Mouse (Mus musculus): ENCODE measurements at regions not wholly inside any gene's neighbourhood (a gene's known extent, or its start where the extent isn't known, plus 50 kb on each side); places are given as distances from the start of the nearest gene placed in this dataset.
"Not testable (repeated sequence)": the region's sequence is repeated elsewhere in the genome, so short reads cannot be mapped to it uniquely, and the experiment has no call there.

GRCm38 (mm10) chr10:117449416-117450239 is 69.8 kb upstream of the Cpsf6 start:
- DNase-seq (ENCODE audit: low spot score in 2 of 2) = no peak

- not testable (repeated sequence) for DNase-seq (ENCODE audit: low spot score in 2 of 2)
Measured at GRCm38 (mm10) chr10:117448783-117449182, 69.0 kb upstream of the Cpsf6 start.

- DNase-seq (ENCODE audit: low spot score in 2 of 2) = no peak
Measured at GRCm38 (mm10) chr10:117447626-117448025, 67.8 kb upstream of the Cpsf6 start.

GRCm38 (mm10) chr10:117447206-117447605 is 67.4 kb upstream of the Cpsf6 start:
- no peak for DNase-seq (ENCODE audit: low spot score in 2 of 2)

- DNase-seq (ENCODE audit: low spot score in 2 of 2) = no peak
Measured at GRCm38 (mm10) chr10:117446776-117447175, 67.0 kb upstream of the Cpsf6 start.

GRCm38 (mm10) chr10:117445801-117446490 is 66.1 kb upstream of the Cpsf6 start:
- no peak for DNase-seq (ENCODE audit: low spot score in 2 of 2)

- DNase-seq (ENCODE audit: low spot score in 2 of 2) = no peak
Measured at GRCm38 (mm10) chr10:117445181-117445790, 65.5 kb upstream of the Cpsf6 start.

- no peak for DNase-seq (ENCODE audit: low spot score in 2 of 2)
Measured at GRCm38 (mm10) chr10:117444761-117445160, 64.9 kb upstream of the Cpsf6 start.

- DNase-seq (ENCODE audit: low spot score in 2 of 2) = no peak
Measured at GRCm38 (mm10) chr10:117443426-117444350, 63.9 kb upstream of the Cpsf6 start.

GRCm38 (mm10) chr10:117441979-117442803 is 62.4 kb upstream of the Cpsf6 start:
- no peak for DNase-seq (ENCODE audit: low spot score in 2 of 2)

GRCm38 (mm10) chr10:117441121-117441978 is 61.5 kb upstream of the Cpsf6 start:
- DNase-seq (ENCODE audit: low spot score in 2 of 2) = no peak

GRCm38 (mm10) chr10:117440225-117440976 is 60.6 kb upstream of the Cpsf6 start:
- DNase-seq (ENCODE audit: low spot score in 2 of 2) = no peak

GRCm38 (mm10) chr10:117439206-117440110 is 59.6 kb upstream of the Cpsf6 start:
- no peak for DNase-seq (ENCODE audit: low spot score in 2 of 2)

GRCm38 (mm10) chr10:117438614-117439193 is 58.9 kb upstream of the Cpsf6 start:
- DNase-seq (ENCODE audit: low spot score in 2 of 2) = no peak

- DNase-seq (ENCODE audit: low spot score in 2 of 2) = no peak
Measured at GRCm38 (mm10) chr10:117437970-117438369, 58.2 kb upstream of the Cpsf6 start.

GRCm38 (mm10) chr10:117436875-117437715 is 57.3 kb upstream of the Cpsf6 start:
- no peak for DNase-seq (ENCODE audit: low spot score in 2 of 2)

All from frontal cortex, postnatal 10 days (tissue).